Mouse (Mus musculus) lung, postnatal 0 days (tissue): ENCODE data around the gene Slc6a6. TPM values are rescaled to one million over a fixed set of nuclear protein-coding genes. Genes with fewer than 3 reads are reported as not detected.

Experiments used
- ATAC-seq: fragments of 200-750 bp; cut with Nextera tagmentation; 2 replicates; pipeline ENCODE4 v1.8.0; 2017; ENCODE audit warnings: moderate library complexity
- DNase-seq: peaks from one replicate; pipeline ENCODE4 v3.0.0-alpha.2; 2016; ENCODE audit warnings: low spot score
- H3K27ac ChIP-seq: fragments of 300-500 bp; sonication (generic); 2 replicates; pipeline ENCODE4 v1.5.1; 2014; ENCODE audit warnings: antibody characterized with exemption, mild to moderate bottlenecking, low read length, mixed read lengths
- H3K27me3 ChIP-seq: fragments of 300-500 bp; sonication (generic); replicated peaks from 2 replicates; pipeline ENCODE4 v1.6.1; 2014; ENCODE audit warnings: low read length, mixed read lengths; ENCODE audit not compliant: insufficient read depth
- H3K36me3 ChIP-seq: fragments of 300-500 bp; sonication (generic); 2 replicates; pipeline ENCODE4 v1.6.1; 2014; ENCODE audit warnings: low read length, mixed read lengths; ENCODE audit not compliant: insufficient read depth
- H3K4me1 ChIP-seq: fragments of 300-500 bp; sonication (generic); 2 replicates; pipeline ENCODE4 v1.6.1; 2014; ENCODE audit warnings: antibody characterized with exemption, low read depth, low read length, mixed read lengths; ENCODE audit not compliant: insufficient read depth
- H3K4me2 ChIP-seq: fragments of 300-500 bp; sonication (generic); replicated peaks from 2 replicates; pipeline ENCODE4 v1.6.1; 2014; ENCODE audit warnings: low read depth, mild to moderate bottlenecking, low read length, moderate library complexity, mixed read lengths
- H3K4me3 ChIP-seq: fragments of 300-500 bp; sonication (generic); 2 replicates; pipeline ENCODE4 v1.5.1; 2014; ENCODE audit warnings: low read depth, low read length
- H3K9ac ChIP-seq: fragments of 300-500 bp; sonication (generic); replicated peaks from 2 replicates; pipeline ENCODE4 v1.6.1; 2014; ENCODE audit warnings: low read depth, mild to moderate bottlenecking
- H3K9me3 ChIP-seq: fragments of 300-500 bp; sonication (generic); 2 replicates; pipeline ENCODE4 v1.6.1; 2016; ENCODE audit warnings: low read length, mixed read lengths
- CTCF ChIP-seq: IDR thresholded peaks from 2 replicates; pipeline ENCODE4 v1.5.1; 2016; ENCODE audit warnings: antibody characterized with exemption, mild to moderate bottlenecking
- EP300 ChIP-seq: IDR thresholded peaks from 2 replicates; pipeline ENCODE4 v1.6.1; 2016; ENCODE audit warnings: antibody characterized with exemption, mild to moderate bottlenecking, control low read depth
- WGBS: fragments of 180-500 bp; shearing (Covaris S2); extraction: QIAGEN DNeasy Blood & Tissue Kit; methylation state at CpG from one replicate; pipeline ENCODE4 v1.1.7; 2014; 5-methylcytosine and 5-hydroxymethylcytosine counted together
- polyA plus RNA-seq: library from polyadenylated mRNA; unstranded; fragments of >200 nt; fragmentation: Nextera tagmentation; extraction: Ambion mirVana; gene quantifications from 2 replicates; pipeline ENCODE4 v1.2.1, GENCODE M21; 2015

Slc6a6 gene
- polyA plus RNA-seq: 92.6 and 119 TPM in 2 replicates

DNA sequence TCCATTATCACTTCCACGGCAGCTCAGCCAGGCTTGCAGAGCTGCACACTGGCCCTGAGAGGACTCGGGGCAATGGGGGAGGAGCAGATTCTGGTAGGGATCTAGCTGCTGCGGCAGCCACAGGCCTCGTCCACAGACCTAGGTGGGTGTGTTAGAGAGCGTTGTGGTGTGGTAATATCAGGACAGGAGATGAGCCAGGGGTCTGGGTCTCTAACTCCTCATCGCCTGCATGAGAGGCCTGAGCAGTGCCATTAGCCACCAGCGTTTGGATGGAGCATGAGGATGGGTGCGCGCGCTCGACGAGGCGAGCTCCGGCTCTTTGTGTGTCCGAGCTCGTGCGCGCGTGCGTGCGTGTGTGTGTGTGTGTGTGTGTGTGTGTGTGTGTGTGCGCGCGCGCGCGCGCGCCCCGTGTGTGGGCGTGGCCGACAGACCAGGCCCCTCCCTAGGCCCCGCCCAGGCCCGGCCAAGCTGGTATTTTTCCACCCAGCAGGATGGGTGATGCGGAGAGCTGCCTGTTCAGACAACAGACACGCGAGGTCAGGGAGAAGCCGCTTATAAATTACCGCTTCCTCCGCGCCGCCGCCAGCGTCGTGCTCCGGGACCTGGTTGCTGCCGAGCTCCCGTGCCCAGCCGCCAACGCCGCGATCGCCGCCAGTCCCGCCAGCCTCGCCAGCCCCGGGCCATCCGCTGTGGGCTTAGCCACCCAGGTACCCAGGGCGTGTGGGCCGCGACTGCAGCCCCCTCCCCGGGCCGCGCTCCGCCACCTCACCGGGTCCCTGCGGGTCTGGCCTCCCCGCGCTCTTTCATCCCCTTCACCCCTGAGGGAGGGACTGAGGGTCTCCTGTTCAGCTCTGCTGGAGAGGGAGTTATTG, at the start of gene Slc6a6:
Gene Slc6a6 (plus strand): TSS at position 452 of the 872 bp plus-strand sequence.
- no peaks in the 10 kb centered on the region for H3K36me3 ChIP-seq
- WGBS: under 1% methylated on average over 49 of the region's 69 CpGs
- H3K9me3 ChIP-seq: no peaks in the 10 kb centered on the region
- H3K9ac ChIP-seq: peak within 1 kb of the TSS; percentile 89
- ATAC-seq (peak; percentile 85), DNase-seq (peak; percentile 90)
- peaks cover 18% of the 10 kb centered on the region for H3K4me1 ChIP-seq
- no peaks in the 10 kb centered on the region for H3K27me3 ChIP-seq
- peak within 1 kb of the TSS; percentile 89 for H3K4me3 ChIP-seq
- peak within 1 kb of the TSS; percentile 87 for H3K27ac ChIP-seq
- TF ChIP-seq CTCF (no peak), EP300 (no peak)
- H3K4me2 ChIP-seq: peak within 1 kb of the TSS; percentile 97

DNA sequence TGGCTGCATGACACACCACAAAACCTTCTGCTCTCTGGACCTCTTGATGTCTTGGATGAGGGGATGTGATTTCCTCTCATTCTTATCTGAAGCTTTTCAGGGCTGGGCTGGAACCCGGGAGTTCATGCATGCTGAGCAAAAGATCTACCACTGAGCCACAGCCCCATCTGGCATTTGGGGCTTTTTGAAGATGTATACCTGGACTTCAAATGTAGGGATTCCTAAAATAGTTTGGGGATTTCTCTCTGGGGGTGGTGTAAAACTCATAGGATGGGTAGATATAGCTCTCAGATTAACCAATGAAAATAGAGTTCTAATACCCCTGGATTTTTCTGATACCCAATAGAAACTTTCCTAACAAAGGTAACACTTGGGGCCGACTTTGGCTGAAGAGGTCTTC, 49.4 kb upstream of the Slc6a6 start:
- TF ChIP-seq EP300: no peak
- no peak for TF ChIP-seq CTCF
- 45% methylated on average over 2 of the region's 2 CpGs for WGBS
- Histone ChIP-seq H3K27me3 (no peaks in the 10 kb centered on the region), H3K4me1 (no peaks in the 10 kb centered on the region), H3K4me2 (no peak overlapping the region), H3K27ac (no peak overlapping the region), H3K9me3 (no peaks in the 10 kb centered on the region), H3K9ac (no peak overlapping the region), H3K36me3 (no peaks in the 10 kb centered on the region), H3K4me3 (no peak overlapping the region)
- no peak for ATAC-seq
- no peak for DNase-seq

GRCm38 (mm10) chr6:91634876-91635275, 49.0 kb upstream of the Slc6a6 start:
- 41% methylated on average over 2 of the region's 2 CpGs for WGBS
- no peaks in the 10 kb centered on the region for H3K9me3 ChIP-seq
- no peak overlapping the region for H3K27ac ChIP-seq
- no peak overlapping the region for H3K4me3 ChIP-seq
- no peak overlapping the region for H3K9ac ChIP-seq
- no peak for TF ChIP-seq CTCF
- no peak for TF ChIP-seq EP300
- no peak overlapping the region for H3K4me2 ChIP-seq
- DNase-seq (no peak), ATAC-seq (no peak)
- no peaks in the 10 kb centered on the region for H3K27me3 ChIP-seq
- no peaks in the 10 kb centered on the region for H3K4me1 ChIP-seq
- H3K36me3 ChIP-seq: no peaks in the 10 kb centered on the region

DNA sequence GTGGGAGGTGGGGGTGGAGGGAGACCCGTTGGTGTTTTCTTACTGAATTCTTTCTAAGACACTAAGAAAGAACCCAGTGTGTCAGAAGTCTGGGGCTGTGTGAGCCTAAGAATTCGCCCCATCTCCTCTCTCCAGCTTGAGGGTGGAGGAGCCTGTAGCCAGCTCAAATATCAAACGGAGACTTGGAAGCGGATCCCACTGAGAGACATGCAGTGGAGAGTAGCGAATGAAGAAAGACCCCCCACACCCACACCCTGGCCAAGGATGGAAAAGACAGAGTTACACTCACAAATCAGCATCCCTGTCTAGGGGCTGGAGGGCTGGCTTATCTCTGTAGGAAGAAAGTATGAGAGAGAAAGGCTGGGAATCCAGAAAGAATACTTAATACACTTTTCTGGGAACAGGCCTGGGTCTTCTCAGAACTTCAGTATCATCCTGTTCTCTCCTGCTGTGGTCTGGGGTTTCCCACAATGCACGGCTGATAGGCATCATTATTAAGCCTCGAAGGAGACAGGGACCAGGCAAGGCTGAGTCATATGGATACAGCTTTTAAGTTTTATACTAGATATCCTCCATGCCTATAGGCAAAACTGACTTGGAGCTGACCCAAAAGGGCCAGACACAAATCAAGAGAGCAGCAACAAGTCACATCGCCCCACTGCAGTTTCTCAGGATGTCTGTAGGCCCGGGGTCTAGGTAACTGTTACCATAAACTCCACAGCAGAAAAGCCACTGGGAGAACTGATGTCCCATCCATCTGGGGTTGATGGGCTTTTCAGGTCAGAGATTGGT, 45.5 kb upstream of the Slc6a6 start:
- Histone ChIP-seq H3K4me1 (no peaks in the 10 kb centered on the region), H3K27ac (no peak overlapping the region), H3K4me2 (no peak overlapping the region), H3K9ac (no peak overlapping the region), H3K9me3 (no peaks in the 10 kb centered on the region), H3K36me3 (no peaks in the 10 kb centered on the region), H3K4me3 (no peak overlapping the region), H3K27me3 (no peaks in the 10 kb centered on the region)
- WGBS: 33% methylated on average over 9 of the region's 9 CpGs
- DNase-seq (no peak), ATAC-seq (peak; percentile 21; the same call in 1 of the 2 replicates)
- TF ChIP-seq CTCF (no peak), EP300 (no peak)

- WGBS: 75% methylated on average over 5 of the region's 5 CpGs
- Histone ChIP-seq H3K4me2 (no peak overlapping the region), H3K9ac (no peak overlapping the region), H3K4me1 (no peaks in the 10 kb centered on the region), H3K4me3 (no peak overlapping the region), H3K36me3 (no peaks in the 10 kb centered on the region), H3K27ac (no peak overlapping the region), H3K27me3 (no peaks in the 10 kb centered on the region), H3K9me3 (no peaks in the 10 kb centered on the region)
- TF ChIP-seq EP300 (no peak), CTCF (no peak)
- ATAC-seq (no peak; the same call in 1 of the 2 replicates), DNase-seq (no peak)
These were observed 40.8 kb upstream of the Slc6a6 start for GRCm38 (mm10) chr6:91643011-91643410.

GRCm38 (mm10) chr6:91643416-91643921, 40.4 kb upstream of the Slc6a6 start:
- Histone ChIP-seq H3K27me3 (no peaks in the 10 kb centered on the region), H3K4me3 (no peak overlapping the region), H3K36me3 (no peaks in the 10 kb centered on the region), H3K9ac (no peak overlapping the region), H3K9me3 (no peaks in the 10 kb centered on the region), H3K4me1 (no peaks in the 10 kb centered on the region), H3K4me2 (no peak overlapping the region), H3K27ac (no peak overlapping the region)
- WGBS: 70% methylated on average over 2 of the region's 2 CpGs
- ATAC-seq: no peak
- TF ChIP-seq EP300 (no peak), CTCF (no peak)
- no peak for DNase-seq
